Mouse (Mus musculus) CH12F3 (cell line): Measurements from ENCODE around the gene Fads3.

Experiments used
- in situ Hi-C: fragments of 300-500 bp; cut with MboI; formaldehyde crosslinking; loops from 2 replicates; pipeline ENCODE4 v1.14.3; 2020; ENCODE audit warnings: low sequenced_read_pairs

Gene Fads3

DNA sequence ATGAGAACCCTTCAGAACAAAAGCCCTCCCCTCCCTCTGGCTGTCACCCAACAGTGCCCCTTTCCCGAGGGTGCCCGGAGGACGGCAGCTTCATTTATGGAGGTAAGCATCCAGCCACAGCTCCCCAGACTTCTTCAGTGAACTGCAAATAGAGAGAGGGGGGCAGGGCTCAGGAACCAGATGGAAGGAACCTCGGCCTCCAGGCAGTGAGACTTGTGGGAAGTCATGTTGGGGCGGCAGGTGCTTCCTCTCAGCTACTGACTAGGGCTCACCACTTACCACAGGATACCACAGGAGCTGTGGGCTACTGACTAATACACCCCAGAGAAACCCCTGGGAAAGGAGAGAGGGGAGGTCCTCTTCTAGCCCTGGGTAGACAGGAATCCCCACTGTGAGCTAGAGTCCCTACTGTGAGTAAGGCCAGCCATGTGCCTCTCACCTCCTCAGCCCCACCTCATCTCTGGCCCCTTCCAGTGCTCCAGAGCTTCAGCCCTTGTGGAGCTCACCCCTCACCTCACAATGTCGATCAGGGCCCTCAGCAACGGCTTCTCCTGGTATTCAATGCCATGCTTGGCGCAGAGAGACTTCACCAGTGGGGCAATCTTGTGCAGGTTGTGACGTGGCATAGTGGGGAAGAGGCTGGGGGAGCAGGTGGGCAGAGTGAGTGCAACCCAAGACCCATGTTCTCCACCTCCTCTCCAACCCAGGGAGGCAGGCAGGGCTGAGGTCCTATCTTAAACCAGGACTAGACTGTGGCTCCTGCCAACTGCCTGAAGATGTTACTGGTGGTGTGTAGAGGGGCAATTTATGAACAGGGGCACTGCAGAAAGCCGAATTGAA lies 23.0 kb downstream of the Fads3 start:
- in situ Hi-C loops = no loop called here

DNA sequence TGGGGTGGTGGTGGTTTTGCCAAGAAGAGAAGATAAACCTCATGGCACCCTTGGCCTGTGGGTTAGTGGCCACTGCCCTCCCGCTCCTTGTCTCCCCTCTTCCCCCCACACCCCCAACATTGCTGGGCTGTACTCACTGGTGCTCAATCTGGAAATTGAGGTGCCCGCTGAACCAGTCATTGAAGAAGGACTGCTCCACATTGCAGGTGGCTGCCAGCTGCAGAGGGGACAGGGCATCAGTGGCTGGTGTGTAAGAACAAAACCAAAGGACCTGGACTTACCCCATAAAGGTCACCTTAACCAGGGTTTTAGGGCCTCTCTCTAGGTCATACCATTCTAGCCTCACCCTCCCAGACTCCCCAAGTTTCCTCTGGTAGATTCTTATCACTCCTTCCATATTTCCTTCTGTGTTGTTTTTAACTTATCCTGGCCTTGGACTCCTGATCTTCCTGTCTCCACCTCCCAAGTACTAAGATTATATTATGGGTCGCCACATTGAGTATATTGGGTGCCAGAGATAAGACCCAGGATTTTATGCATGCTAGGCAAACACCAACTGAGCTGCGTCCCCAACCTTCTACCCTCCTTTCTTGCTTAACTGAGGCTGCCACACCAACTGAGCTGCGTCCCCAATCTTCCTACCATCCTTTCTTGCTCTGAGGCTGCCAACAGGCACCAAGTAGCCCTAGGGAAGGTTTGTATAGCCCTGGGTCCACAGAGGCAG lies 24.3 kb downstream of the Fads3 start:
- in situ Hi-C loops = no loop called here

DNA sequence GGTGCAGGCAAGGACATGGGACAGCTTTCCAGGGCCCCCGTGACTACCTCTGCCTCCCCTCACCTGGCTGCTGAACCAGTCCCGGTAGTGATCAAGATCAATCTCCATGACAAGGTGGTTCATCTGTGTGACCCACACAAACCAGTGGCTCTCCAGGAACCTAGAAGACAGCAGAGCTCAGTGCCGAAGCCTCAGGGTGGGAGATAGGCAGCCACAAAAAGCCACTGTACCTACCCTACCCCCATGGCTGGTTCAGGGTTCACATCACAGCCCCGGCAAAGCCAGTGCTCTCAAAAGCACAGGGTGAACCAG lies 24.8 kb downstream of the Fads3 start:
- in situ Hi-C loops = no loop called here

DNA sequence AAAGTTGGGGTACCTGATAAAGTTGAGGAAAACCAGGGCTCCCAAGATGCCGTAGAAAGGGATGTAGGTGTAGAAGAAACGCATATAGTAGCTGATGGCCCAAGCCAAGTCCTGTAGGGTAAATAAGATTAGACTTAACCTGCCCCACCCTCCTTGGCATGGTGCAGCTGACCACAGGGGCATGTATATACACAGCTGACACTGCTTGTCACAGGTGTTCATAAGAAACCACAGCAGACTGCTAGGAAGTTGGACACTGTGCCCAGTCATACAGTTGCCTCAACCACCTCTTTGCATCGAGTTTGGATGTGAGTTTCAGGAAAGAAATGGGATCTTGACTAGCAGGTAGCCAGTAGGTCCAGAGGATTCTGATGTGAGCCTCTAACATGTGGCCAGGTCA lies 25.1 kb downstream of the Fads3 start:
- in situ Hi-C loops = no loop called here

DNA sequence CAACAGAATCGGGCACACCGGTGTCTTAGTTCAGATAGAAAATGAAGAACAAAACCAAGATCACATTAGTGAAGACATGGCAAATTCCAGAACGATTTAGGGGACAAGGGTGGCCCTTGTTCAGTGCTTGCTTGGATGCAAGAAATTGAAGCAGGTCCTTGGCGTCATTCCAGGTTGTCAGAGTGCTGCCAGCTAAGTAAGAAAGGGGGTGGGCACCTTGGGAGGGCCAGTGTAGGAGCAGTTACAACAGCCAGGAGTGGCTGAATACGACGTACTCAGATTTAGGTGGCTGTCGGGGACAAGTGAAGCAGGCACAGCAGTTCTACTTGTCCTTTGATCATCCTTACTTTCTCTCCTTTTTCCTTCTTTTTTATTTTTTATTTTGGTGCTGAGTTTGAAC lies 26.3 kb downstream of the Fads3 start:
- in situ Hi-C loops = no loop called here

DNA sequence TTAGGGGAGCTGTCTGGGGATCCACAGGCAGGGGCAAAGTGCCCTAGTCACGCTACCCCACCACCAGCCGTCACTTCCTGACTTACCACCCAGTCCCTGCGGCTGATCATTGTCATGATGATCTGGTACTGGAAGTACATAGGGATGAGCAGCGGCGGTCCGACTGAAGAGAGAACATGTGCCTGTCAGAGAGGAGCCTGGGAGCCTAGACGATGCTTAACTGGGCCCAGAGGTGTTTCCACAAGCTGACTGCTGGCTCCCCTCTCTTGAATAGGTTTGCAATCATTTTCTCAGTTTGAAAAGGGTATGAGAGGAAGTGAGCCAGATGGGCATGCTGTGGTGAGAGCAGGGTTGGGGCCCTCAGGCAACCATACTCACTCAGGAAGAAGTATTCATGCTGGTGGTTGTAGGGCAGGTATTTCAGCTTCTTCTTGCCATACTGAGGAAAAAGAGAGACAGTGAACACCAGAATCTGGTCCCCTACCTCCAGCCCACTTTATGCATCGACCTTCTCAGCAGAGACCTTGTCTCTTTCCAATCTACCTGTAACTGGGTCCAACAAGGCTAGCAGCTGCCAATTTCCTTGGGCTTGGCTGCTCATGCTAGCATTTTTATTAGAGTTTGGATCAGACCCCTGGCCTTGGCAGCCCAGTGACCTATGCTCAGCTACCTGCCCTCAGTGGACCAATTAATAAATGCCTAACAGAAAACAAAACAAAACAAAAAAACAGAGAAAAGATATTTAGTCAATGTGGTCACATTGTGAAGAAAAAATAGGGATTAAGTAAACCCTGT lies 29.0 kb downstream of the Fads3 start:
- in situ Hi-C loops = no loop called here

DNA sequence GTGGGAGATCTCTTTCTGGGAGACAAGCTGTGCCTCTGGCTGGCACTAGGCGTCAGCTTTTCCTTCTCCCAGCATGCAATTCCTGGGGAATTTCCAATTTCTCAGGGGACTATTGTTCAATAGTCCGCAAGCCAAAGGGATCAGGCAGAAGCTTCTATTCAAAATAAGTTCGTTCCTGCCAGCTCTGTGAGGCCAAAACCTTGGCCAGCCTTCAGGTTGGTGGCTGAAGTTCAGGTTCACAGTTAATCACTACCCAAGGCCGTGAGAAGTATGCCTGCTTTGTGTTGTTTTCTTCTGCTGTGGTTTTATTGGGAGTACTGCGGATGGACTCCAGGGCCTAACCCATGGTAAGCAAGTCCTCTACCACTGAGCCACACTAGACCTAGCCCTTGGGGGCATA lies 29.8 kb downstream of the Fads3 start:
- in situ Hi-C loops = no loop called here

DNA sequence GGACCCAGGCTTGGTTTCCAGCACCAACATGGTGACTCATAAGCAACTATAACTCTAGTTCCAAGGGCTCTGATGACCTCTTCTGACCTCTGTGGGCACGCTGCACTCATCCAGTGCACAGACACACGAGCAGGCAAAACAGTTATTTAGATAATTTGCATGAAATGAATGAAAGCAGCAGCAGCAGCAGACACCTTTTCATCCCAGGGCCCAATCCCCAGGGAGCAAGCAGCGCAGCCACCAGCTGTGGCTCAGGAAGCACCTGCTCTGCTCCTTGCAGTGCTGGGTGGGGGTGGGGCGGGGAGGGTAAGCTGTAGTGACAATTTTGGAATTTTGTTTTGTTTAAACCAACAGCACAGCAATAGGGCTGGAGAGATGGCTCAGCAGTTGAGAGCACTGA lies 30.5 kb downstream of the Fads3 start:
- in situ Hi-C loops = no loop called here

DNA sequence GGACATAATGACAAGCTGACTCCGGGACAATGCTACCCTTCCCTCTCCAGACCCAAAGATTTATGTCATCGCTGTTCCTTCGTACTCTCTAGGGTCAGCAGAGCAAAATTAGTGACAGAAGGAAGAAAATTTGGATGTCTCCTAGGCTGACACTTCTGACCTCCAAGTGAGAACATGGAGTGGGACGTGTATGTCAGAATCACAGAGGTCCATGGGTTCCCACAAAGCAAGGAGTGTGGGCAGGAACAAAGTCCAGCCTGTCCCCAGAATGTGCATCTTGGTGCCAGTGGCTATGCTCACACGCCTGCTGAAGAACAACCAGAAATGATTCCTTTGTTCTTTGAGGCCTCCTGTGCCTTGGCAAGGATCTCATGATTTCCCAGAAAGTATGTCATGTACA lies 31.8 kb downstream of the Fads3 start:
- in situ Hi-C loops = no loop called here

DNA sequence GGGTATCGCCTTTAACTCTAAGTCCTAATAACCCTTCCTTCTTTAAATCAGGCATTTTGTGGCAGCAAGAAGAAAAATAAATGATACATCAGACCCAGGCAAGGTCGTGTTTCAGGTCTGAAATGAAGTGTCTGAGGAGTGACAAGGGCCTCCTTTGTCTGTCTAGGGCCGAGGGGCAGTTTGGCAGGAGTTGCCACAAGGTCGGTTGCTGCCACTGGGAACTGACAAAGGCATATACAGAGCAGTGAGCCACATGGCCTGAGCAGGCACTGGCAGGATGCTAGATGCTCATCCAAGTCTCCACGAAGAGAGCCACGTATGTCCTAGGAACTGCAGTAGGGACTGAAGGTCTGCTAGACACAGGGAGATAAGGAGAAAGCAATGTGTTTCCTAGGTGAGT lies 37.0 kb downstream of the Fads3 start:
- in situ Hi-C loops = no loop called here

DNA sequence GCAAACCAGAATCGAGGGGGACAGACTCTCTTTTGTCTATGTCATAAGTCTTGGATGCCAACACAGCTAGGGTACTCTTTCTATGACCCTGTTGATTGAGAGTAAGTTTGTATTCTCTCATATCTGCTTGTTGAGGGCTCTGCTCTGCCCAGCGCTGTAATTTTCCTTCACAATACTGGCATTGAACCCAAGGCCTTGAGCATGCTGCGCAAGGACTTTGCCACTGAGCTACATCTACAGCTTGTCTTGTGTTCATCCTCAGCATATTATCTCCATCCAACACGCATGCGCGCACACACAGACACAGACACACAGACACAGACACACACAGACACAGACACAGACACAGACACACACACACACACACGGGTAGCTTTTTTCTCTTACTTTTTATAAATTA lies 39.0 kb downstream of the Fads3 start:
- in situ Hi-C loops = no loop called here

DNA sequence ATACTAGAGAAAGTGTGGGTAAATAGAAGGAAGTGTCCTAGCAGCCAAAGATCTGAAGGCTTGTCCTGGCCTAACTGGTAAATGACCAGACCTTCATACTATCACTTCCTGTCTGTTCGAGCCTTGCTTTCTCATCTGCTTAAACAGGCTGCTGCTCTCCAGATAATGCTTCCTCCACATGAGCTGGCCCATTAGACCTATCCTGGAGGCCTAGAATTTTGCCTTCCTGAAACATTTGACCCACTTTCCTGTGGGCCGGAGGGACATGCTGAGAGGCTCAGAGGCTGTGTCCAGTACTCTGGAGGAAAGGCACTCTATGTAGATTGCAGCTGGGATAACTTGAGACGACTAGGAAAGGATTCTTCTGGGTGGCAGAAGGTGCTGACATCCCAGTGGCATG lies 40.7 kb downstream of the Fads3 start:
- in situ Hi-C loops = no loop called here

DNA sequence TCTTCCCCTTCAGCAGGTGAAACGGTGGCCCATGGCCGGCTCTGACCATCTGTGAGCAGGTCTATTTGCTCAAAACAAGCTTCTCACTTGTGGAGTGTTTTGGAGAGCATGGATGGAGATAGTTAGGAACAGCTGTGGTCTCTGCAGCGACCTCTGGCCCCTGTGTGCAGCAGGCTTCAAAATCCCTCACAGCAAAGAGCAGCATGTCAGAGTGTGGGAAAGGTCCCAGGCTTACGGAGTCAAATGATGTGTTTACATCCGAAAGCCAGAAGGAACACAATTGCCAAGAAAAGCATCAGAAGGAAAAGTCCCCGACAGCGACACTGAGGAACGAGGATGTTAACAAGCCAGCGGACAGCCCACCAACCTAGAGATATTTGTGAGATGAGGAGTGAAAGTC lies 44.1 kb downstream of the Fads3 start:
- in situ Hi-C loops = no loop called here

DNA sequence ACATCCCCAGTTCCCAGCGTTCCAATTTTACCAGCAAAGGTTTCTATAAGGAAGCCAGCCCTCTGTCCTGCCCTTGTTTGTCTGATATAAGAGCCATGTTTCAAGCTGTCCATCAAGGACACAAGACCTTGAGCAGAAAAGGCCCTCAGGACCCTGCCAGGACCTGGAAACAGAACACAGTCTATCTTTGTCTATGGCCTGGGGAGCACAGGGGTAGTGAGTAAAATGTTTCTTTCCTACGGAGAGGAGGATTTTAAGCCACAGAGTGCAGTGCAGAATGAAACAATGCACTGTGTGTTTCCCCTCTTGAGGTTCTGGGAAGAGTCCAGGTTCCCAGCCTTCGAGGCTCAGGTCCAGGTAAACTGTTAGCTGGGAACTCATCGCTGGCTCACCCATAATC lies 45.6 kb downstream of the Fads3 start:
- in situ Hi-C loops = no loop called here

DNA sequence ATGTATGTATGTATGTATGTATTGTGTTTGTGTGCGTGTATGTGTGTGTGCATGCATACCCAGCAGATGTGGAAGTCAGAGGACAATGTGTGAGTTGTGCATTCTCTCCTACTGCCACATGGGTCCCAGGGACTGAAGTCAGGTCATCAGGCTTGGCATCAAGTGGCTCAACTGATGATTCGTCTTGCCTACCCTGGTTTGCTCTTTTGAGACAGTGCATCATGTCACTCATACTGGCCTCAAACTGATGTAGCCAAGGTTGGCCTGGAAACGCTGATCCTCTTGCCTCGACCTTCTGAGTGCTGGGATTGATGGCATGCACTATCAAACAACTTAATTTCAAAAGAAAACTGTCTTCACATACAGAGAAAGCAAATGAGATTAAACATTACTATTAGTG lies 52.5 kb downstream of the Fads3 start:
- in situ Hi-C loops = no loop called here

DNA sequence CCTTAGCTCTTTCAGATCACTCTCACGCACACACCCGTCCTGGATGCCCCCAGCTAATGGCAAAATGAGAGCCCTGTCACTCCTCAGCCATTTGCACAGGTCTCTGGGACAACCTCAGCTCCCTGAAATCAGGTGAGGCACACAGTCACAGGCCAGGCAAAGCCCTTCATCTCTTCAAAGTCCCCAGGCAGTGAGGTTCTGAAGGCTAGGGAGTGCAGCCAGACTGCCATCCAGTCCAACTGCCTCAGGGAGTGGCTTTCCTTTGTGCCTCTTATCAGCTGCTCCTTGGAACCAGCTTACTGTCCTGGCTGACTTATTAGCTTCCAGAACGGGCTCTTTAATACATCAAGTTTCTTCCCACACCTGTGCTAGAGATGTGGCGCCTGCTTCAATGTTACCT lies 53.3 kb downstream of the Fads3 start:
- in situ Hi-C loops = no loop called here

DNA sequence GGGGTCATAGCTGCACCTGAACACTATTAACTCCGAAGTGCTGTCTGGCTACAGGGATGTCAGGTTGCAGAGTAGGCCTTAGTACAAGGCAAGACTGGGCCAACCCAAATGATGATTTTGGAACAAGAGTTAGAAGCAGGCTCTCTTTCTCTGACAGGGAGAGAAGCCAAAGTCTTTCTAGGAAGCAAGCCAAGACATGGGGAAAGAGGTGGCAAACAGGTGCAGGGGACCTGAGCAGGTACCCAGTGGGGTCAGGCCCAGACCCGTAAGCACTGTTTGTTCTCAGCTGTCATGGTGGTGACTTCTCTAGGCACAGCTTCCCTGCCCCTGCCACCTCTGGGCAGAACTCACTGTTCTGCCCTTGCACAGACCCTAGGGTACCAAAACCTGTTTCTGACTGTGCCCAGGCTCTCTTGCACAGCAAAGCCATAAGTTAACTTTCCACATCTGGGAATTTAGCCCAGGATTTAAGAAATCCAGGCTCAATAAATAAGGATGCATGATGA lies 55.1 kb downstream of the Fads3 start:
- in situ Hi-C loops = no loop called here

DNA sequence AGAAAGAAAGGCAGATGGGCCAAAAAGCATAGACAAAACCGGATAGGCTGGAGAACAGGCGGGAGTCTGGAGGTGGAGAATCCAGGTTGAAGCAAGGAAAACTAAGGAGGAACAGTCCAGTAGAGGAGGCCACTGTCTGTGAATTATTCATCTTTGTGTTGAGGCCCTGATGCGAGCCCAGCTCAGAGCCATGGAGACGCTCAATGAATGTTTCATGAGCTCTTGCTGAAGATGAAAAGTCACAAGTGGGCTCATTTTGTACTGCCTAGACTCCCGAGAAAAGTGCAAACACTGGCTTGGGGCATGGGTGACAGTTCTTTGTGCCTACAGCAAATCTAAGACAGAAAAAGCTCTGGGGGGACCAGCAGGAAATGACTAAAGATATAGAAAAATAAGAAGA lies 56.5 kb downstream of the Fads3 start:
- in situ Hi-C loops = no loop called here

DNA sequence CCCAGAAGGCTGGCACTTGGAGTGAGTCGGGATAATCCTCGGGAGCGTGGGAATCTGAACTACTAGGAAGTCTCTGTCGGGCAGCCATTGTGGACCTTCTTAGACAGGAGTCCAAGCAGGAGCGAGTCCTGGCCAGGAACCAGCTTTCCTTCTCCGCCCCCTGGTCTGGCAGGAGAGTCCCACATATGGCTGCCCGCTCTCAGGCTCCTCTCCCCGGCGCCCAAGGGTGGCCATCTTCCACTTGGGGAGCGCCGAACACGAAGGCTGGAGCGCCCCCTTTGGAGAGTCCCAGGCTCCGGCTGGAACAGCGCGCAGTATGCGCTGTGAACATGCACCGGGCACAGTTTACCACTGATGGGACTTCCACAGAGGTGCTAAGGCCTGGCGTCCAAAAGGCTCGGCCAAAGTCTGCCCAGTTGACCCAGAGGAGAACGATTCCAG lies 59.3 kb downstream of the Fads3 start:
- in situ Hi-C loops = no loop called here

DNA sequence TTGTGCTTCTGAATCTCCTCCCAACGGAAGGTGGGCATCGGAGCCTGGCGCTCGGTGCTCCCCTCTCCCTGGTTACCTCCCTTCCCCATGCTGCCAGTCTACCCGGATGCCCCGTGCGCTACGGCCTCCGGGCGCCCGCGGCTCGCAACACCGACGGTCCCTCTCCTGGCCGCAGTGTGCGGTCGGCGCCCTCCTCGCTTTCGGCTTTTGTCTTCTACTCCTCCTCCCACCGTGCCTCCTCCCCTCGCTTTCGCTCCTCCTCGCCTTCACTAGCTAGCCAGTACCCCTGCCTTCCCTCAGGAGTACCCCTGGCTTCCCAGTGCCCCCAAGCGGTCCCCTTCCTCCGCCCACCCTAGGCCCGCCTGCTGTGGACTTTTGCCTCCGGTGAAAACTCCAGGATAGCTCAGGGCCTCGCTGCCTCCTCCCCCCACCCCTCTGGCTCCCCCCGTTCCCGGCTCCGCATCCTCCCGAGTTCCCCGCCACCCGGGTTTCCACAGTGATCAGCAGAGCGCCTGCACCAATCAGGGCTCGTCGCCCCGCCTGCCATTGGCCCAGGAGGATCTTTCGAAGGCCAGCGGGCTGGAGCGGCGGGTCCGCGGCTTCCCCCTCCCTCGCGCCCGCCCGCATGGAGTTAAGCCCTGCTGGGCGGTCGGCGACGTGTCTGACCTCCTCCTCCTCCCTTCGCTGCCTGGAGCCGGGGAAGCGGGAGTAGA lies 60.1 kb downstream of the Fads3 start, which contains the start of gene Fads2:
Fads2 (minus strand) TSS at position 406 of the 713 bp plus-strand sequence.
- in situ Hi-C loops = no loop called here
